Mouse (Mus musculus): Measurements from ENCODE around the gene Lingo2. TPM values are rescaled to one million over a fixed set of nuclear protein-coding genes. Genes with fewer than 3 reads are reported as not detected.

The Lingo2 gene
- total RNA-seq, 1 experiment, result 0.09 TPM

DNA sequence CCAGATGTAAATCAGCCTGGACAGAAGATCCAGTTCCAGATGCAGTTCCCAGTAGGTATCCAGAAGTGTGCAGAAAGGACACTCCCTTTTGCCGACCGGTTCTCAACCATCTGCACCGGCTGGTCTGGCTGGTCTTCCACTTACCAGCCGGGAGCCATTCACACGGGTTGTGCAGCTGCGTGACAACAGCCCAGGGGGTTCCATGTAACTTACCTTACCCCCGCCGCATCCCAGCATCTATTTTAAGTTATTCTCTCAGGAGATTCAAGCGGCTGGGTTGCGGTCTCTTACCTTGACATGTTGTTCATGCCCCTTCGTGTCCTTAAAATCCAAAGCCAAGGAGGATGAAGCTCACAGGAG lies 777 bp downstream of the Lingo2 start:
- TF ChIP-seq MAFK (IDR thresholded peaks at IDR 0.05; ENCODE audit: insufficient read depth, low read depth, low read length) (no peak), CHD2 (IDR thresholded peaks at IDR 0.05; ENCODE audit: low read depth, low read length) (no peak), ZNF384 (IDR thresholded peaks at IDR 0.05; ENCODE audit: low read depth, low read length) (no peak), HCFC1 (IDR thresholded peaks at IDR 0.05; ENCODE audit: borderline replicate concordance, insufficient read depth, low read length) (no peak), ZC3H11A (IDR thresholded peaks at IDR 0.05; ENCODE audit: borderline replicate concordance, low read depth, low read length) (no peak)
- no peak for DNase-seq (ENCODE audit: low read depth, low spot score)

DNA sequence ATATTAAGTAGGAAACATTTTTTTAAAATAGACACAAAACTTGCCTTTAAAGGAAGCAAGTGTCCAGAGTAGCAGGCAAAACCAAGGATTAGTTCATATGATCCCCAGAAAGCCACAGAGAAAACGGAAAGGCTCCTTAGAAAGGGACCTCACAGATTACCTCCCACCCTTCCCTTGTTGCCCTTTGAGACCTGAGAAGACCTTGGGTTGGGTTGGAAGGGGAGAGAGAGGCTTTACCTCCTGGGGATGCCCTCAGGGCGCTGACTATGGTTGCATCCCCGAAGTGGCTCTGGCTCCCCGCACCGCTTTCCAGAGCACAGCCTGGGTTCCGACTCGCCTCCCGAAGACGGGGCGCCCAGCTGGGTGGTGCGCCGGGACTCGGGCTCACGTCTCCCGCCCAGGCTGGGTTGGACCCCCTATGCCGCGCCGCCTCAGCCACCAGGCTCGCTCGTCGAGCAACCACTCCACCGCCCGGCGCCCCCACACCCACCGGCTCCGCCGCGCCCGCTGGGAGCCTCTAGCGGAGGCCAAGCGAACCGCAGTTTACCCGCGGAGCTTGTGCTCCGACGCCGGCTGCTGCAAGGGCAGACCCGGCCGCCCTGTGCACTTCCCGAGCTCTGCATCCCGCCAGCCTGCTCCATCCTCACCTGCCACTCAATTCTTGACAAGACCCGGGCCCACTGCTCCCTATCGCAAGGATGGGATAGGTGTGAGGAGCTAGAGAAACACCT lies 1.4 kb downstream of the Lingo2 start:
- Histone ChIP-seq H3K9ac (ENCODE audit: insufficient read depth, low read depth, low read length, poor library complexity, severe bottlenecking) (0 out of 2 replicates have a peak overlapping the region, but pooled peaks have one; percentile 35), H3K9me3 (ENCODE audit: control insufficient read depth, insufficient read depth, low read depth, low read length) (no peaks in the 10 kb centered on the region), H3K36me3 (ENCODE audit: control insufficient read depth, insufficient read depth, low read length, poor library complexity, severe bottlenecking) (no peaks in the 10 kb centered on the region), H3K27ac (ENCODE audit: insufficient read depth, low read depth, low read length, poor library complexity, severe bottlenecking) (no peak overlapping the region), H3K4me1 (ENCODE audit: control insufficient read depth in 2 of 2, insufficient read depth in 2 of 2, low read length in 2 of 2, poor library complexity in 1 of 2) (no peaks in the 10 kb centered on the region; a peak in 1 of 4 replicates), H3K4me3 (ENCODE audit: insufficient read depth in 1 of 2, low read depth in 1 of 2, low read length in 2 of 2, poor library complexity in 1 of 2, severe bottlenecking in 1 of 2) (peak overlapping the region; percentile 65 to 73)
- peak; percentile 55 for DNase-seq (ENCODE audit: low read depth, low spot score)
- no peak for TF ChIP-seq MAFK (IDR thresholded peaks at IDR 0.05; ENCODE audit: insufficient read depth, low read depth, low read length)
- no peak for TF ChIP-seq ZNF384 (IDR thresholded peaks at IDR 0.05; ENCODE audit: low read depth, low read length)
- TF ChIP-seq HCFC1 (IDR thresholded peaks at IDR 0.05; ENCODE audit: borderline replicate concordance, insufficient read depth, low read length), result no peak
- no peak for TF ChIP-seq ZC3H11A (IDR thresholded peaks at IDR 0.05; ENCODE audit: borderline replicate concordance, low read depth, low read length)
- no peak for TF ChIP-seq CHD2 (IDR thresholded peaks at IDR 0.05; ENCODE audit: low read depth, low read length)
- in situ Hi-C loops (cut with MboI; ENCODE audit: low sequenced_read_pairs in 2 of 2, unreplicated experiment in 2 of 2), result no loop called here

More for the DNA sequence above, 777 bp downstream of the Lingo2 start:
- Histone ChIP-seq H3K9me3 (ENCODE audit: control insufficient read depth, insufficient read depth, low read depth, low read length) (no peaks in the 10 kb centered on the region), H3K27ac (ENCODE audit: insufficient read depth, low read depth, low read length, poor library complexity, severe bottlenecking) (no peak overlapping the region), H3K36me3 (ENCODE audit: control insufficient read depth, insufficient read depth, low read length, poor library complexity, severe bottlenecking) (no peaks in the 10 kb centered on the region), H3K9ac (ENCODE audit: insufficient read depth, low read depth, low read length, poor library complexity, severe bottlenecking) (no peak overlapping the region), H3K4me1 (ENCODE audit: control insufficient read depth in 2 of 2, insufficient read depth in 2 of 2, low read length in 2 of 2, poor library complexity in 1 of 2) (no peaks in the 10 kb centered on the region; a peak in 1 of 4 replicates), H3K4me3 (ENCODE audit: insufficient read depth in 1 of 2, low read depth in 1 of 2, low read length in 2 of 2, poor library complexity in 1 of 2, severe bottlenecking in 1 of 2) (peak overlapping the region; percentile 65 to 73)
- in situ Hi-C loops (cut with MboI; ENCODE audit: low sequenced_read_pairs in 2 of 2, unreplicated experiment in 2 of 2), result no loop called here

DNA sequence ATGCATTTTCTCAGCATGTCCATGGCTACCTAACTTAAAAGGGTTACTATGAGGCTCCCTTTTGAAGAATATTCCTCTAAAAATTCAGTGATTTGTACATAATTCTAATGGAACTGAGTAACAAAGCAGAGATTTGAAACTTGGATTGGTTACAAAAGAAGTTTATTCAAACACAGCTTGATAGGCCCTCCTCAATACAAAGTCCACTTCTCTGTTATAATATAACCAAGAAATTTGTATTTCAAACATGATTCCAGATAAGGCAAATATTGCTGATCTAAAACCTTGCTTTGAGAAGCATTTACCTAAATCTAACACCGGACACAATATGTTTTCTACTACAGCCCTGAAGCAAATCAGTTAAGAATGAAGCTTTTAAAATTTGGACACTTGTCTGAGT lies 60.7 kb downstream of the Lingo2 start:
- in situ Hi-C loops (cut with MboI; ENCODE audit: low sequenced_read_pairs in 2 of 2, unreplicated experiment in 2 of 2), result no loop called here

DNA sequence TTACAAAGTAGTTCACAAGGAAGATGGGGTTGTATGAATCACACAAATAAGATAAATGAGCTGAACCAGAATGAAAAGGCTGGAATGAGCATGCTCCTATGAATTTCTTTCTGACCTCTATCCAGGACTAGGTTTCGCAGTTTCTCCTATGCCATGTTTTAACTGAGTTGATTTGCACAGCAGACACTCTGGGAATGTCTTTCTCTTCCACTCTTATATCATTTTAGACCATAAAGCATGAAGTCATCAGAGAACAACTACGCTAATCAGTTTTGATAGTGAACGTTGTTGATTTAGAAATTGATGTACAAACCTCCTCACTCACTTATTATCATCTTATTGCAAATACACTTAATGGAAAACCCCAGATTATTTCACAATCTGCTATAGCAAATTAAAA lies 61.2 kb downstream of the Lingo2 start:
- H3K9ac ChIP-seq (ENCODE audit: insufficient read depth, low read depth, low read length, poor library complexity, severe bottlenecking), result no peak overlapping the region
- DNase-seq (ENCODE audit: low read depth, low spot score), result no peak
- H3K4me3 ChIP-seq (ENCODE audit: insufficient read depth in 1 of 2, low read depth in 1 of 2, low read length in 2 of 2, poor library complexity in 1 of 2, severe bottlenecking in 1 of 2), result no peak overlapping the region
- no peaks in the 10 kb centered on the region for H3K36me3 ChIP-seq (ENCODE audit: control insufficient read depth, insufficient read depth, low read length, poor library complexity, severe bottlenecking)
- H3K4me1 ChIP-seq (ENCODE audit: control insufficient read depth in 2 of 2, insufficient read depth in 2 of 2, low read length in 2 of 2, poor library complexity in 1 of 2), result no peaks in the 10 kb centered on the region
- no peaks in the 10 kb centered on the region for H3K9me3 ChIP-seq (ENCODE audit: control insufficient read depth, insufficient read depth, low read depth, low read length)
- no peak for TF ChIP-seq ZC3H11A (IDR thresholded peaks at IDR 0.05; ENCODE audit: borderline replicate concordance, low read depth, low read length)
- no peak overlapping the region for H3K27ac ChIP-seq (ENCODE audit: insufficient read depth, low read depth, low read length, poor library complexity, severe bottlenecking)
- in situ Hi-C loops (cut with MboI; ENCODE audit: low sequenced_read_pairs in 2 of 2, unreplicated experiment in 2 of 2), result no loop called here

More for the DNA sequence above, 60.7 kb downstream of the Lingo2 start:
- TF ChIP-seq CHD2 (IDR thresholded peaks at IDR 0.05; ENCODE audit: low read depth, low read length) (no peak), HCFC1 (IDR thresholded peaks at IDR 0.05; ENCODE audit: borderline replicate concordance, insufficient read depth, low read length) (no peak), ZNF384 (IDR thresholded peaks at IDR 0.05; ENCODE audit: low read depth, low read length) (no peak), MAFK (IDR thresholded peaks at IDR 0.05; ENCODE audit: insufficient read depth, low read depth, low read length) (no peak), ZC3H11A (IDR thresholded peaks at IDR 0.05; ENCODE audit: borderline replicate concordance, low read depth, low read length) (no peak)
- Histone ChIP-seq H3K9ac (ENCODE audit: insufficient read depth, low read depth, low read length, poor library complexity, severe bottlenecking) (no peak overlapping the region), H3K27ac (ENCODE audit: insufficient read depth, low read depth, low read length, poor library complexity, severe bottlenecking) (no peak overlapping the region), H3K36me3 (ENCODE audit: control insufficient read depth, insufficient read depth, low read length, poor library complexity, severe bottlenecking) (no peaks in the 10 kb centered on the region), H3K4me1 (ENCODE audit: control insufficient read depth in 2 of 2, insufficient read depth in 2 of 2, low read length in 2 of 2, poor library complexity in 1 of 2) (no peaks in the 10 kb centered on the region), H3K4me3 (ENCODE audit: insufficient read depth in 1 of 2, low read depth in 1 of 2, low read length in 2 of 2, poor library complexity in 1 of 2, severe bottlenecking in 1 of 2) (no peak overlapping the region), H3K9me3 (ENCODE audit: control insufficient read depth, insufficient read depth, low read depth, low read length) (no peaks in the 10 kb centered on the region)
- DNase-seq (ENCODE audit: low read depth, low spot score), result no peak

DNA sequence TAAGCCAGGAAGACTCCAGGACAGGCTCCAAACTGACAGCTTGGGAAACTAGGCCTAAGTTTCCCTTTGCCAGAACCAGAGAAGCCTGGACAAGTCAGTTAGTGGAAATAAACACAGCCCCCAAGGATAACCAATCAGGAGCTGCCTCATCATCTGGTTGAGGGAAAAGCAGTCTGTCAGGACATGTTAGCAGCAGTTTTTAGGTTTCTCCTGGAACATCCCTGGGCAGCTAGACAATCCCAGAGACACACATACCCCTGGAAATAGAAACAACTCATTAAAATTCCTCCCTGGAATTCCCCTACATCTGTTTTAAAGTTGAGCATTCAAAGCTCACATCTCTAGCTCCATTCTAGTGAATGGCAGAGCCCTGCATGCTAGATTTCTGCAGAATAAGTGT lies 76.8 kb downstream of the Lingo2 start:
- DNase-seq (ENCODE audit: low read depth, low spot score), result no peak
- no peaks in the 10 kb centered on the region for H3K4me1 ChIP-seq (ENCODE audit: control insufficient read depth in 2 of 2, insufficient read depth in 2 of 2, low read length in 2 of 2, poor library complexity in 1 of 2)
- in situ Hi-C loops (cut with MboI; ENCODE audit: low sequenced_read_pairs in 2 of 2, unreplicated experiment in 2 of 2), result no loop called here
- H3K9ac ChIP-seq (ENCODE audit: insufficient read depth, low read depth, low read length, poor library complexity, severe bottlenecking), result no peak overlapping the region
- H3K36me3 ChIP-seq (ENCODE audit: control insufficient read depth, insufficient read depth, low read length, poor library complexity, severe bottlenecking), result no peaks in the 10 kb centered on the region
- no peaks in the 10 kb centered on the region for H3K9me3 ChIP-seq (ENCODE audit: control insufficient read depth, insufficient read depth, low read depth, low read length)
- TF ChIP-seq CHD2 (IDR thresholded peaks at IDR 0.05; ENCODE audit: low read depth, low read length) (no peak), MAFK (IDR thresholded peaks at IDR 0.05; ENCODE audit: insufficient read depth, low read depth, low read length) (no peak), HCFC1 (IDR thresholded peaks at IDR 0.05; ENCODE audit: borderline replicate concordance, insufficient read depth, low read length) (no peak), ZNF384 (IDR thresholded peaks at IDR 0.05; ENCODE audit: low read depth, low read length) (no peak), ZC3H11A (IDR thresholded peaks at IDR 0.05; ENCODE audit: borderline replicate concordance, low read depth, low read length) (no peak)
- no peak overlapping the region for H3K27ac ChIP-seq (ENCODE audit: insufficient read depth, low read depth, low read length, poor library complexity, severe bottlenecking)
- no peak overlapping the region for H3K4me3 ChIP-seq (ENCODE audit: insufficient read depth in 1 of 2, low read depth in 1 of 2, low read length in 2 of 2, poor library complexity in 1 of 2, severe bottlenecking in 1 of 2)

Measured in ES-E14 (cell line).